Mouse (Mus musculus) monocyte, adult 2 months (primary cell): ENCODE measurements around the gene Hfe2.
"Not testable (repeated sequence)": the region's sequence is repeated elsewhere in the genome, so short reads cannot be mapped to it uniquely, and the experiment has no call there.

Experiments used
- DNase-seq, 2 experiments: peaks; one replicate each; pipeline ENCODE4 v3.0.0; 2022; ENCODE audit warnings: low spot score in 2 of 2, low read depth in 1 of 2

Hfe2 gene

DNA sequence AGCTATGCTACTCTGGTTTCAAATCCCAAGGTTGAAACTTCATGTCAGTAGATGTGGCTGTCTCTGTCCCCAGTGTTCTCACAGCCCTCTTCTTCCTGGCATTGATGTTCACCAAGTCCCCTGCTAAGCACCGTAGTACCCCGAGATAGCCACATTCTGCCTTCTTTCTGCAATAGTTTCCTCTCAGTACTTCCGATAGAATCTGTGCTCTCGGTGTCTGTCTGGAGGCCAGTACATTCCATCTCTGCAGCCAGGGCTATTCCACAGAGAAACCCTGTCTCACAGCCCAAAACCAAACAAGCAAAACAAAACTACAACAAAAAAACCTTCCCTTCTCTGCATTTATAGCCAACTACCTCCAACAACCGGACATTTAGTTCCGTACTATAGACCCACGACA is 28.8 kb upstream of the Hfe2 start:
- no peak for DNase-seq

DNA sequence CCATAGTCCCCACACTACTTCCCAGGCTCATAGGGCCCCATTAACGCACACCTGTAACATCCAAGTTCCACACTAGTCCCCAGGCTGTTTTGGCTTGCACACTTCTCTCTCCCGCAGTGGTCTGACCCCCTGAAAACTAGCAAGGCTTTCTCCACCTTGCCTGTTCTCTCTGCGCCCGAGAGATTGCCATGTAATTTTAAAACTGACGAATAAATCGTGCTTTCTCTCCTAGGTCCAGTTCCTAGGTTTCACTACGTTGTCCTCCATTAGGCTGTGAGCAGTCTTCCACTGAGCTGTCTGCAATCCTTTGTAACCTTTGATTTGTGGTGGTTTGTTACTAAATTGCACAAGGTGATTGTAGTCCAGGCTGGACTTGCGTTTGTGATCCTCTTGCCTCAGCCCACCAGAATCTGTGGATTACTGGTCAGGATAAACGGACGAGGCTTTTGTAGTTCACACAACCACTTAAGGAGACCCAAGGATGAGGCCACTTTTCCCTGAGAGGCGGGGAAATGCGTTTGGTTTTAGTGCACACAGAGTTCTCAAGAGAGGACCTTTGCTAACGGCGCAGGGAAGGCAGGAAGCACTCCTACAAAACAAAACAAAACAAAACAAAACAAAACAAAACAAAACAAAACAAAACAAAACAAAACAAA is 28.2 kb upstream of the Hfe2 start:
- DNase-seq, result not testable (repeated sequence)

GRCm38 (mm10) chr3:96497451-96498028 is 27.4 kb upstream of the Hfe2 start:
- peak; percentile 55 to 71 for DNase-seq

GRCm38 (mm10) chr3:96498476-96499245 is 26.3 kb upstream of the Hfe2 start:
- DNase-seq, result no peak

- DNase-seq, result peak; percentile 47 to 70
These were observed 25.3 kb upstream of the Hfe2 start for GRCm38 (mm10) chr3:96499481-96500288.

- DNase-seq, result peak; percentile 84 to 92
These were observed 24.7 kb upstream of the Hfe2 start for GRCm38 (mm10) chr3:96500289-96500621.

GRCm38 (mm10) chr3:96500691-96501265 is 24.2 kb upstream of the Hfe2 start:
- peak; percentile 55 to 77 for DNase-seq

DNA sequence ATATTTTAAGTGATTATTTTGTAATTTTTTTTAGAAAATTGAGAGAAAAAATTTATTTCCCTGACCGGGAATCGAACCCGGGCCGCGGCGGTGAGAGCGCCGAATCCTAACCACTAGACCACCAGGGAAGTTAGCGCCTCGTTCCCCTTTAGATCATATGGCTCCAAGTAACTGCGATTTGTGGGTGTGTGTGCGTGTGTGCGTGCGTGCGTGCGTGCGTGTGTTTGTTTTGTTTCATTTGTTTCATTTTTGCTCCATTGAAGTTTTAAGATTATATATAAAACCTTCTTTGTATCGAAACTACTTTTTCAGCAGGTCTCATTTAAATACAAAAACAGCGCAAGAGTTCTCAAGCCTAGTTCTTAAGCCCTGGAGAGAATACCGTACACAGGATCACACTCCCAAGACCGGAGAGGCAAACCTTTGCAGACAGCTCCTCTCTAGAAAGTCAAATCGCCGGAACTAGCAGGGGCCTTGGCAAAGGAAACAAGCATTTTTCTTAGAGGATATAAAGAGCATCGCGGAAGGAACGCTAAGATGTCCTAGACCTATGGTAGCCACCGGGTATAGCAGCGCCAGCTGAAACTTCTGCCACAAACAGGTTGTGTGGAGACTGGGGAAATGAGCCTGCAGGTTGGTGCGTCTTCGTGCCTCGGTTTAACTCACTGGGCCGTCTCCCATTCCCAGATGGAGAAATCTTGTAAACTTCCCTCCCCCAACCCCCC is 23.4 kb upstream of the Hfe2 start:
- peak; percentile 62 to 88 for DNase-seq

DNA sequence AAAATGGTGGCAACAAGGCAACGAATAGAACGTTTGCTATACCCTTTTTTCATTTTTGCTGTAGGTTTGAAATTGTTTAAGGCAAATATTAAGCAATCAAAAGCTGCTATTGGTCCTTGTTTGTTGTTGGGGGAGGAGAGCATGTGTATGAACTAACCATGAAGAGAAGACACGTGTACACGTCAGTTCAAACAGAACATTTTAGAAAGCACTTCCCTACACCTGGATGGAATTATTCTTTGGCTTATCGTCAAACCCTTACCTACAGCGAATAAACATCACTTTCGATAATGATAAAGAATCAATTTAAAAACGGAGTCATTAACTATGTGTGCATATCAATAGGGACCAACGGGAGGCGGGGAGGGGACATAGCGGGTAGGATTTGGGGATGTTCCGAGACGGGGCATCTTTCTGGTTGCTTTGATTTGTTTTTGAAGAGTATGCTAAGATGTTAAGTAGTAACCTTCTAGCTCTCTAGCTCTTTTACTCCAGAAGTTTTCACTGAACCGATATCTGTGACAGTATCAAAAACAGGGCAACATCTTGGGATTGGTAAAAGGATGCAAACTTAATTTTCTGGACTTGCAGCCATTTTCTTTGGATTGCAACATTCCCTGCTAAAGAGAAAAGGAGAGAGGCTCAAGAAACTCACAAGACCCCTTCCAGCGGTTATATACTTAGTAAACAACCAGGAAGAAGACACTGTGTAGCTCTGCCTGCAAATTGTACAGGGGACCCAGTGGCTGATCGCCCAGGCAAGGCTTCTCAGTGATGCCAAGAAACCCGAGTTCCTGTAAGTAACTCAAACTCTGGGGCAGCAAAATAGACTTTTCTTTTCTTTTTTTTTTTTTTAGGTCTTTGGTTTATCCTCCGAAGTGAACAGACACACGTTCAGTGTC is 22.5 kb upstream of the Hfe2 start:
- DNase-seq, result no peak

GRCm38 (mm10) chr3:96503083-96503450 is 21.9 kb upstream of the Hfe2 start:
- DNase-seq, result peak; percentile 50 to 59

DNA sequence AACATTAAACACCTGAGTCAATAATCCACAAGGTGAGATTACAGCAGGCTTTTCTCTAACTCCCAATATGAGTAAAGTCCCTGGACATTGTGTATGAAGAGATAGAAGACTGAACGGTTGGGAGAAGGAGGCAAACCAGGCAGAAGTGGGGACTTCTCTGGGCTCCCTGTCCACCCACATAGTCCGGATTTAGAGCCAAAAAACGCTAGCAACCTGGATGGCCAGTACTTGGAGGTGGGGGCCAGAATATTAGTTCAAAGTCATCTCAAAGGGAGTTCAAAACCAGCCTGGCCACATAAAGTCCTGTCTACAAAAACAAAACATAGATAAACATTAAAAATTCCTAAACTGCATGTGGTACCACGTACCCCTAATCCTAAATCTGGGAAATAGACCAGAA is 21.0 kb upstream of the Hfe2 start:
- no peak for DNase-seq

GRCm38 (mm10) chr3:96504931-96505330 is 20.0 kb upstream of the Hfe2 start:
- no peak for DNase-seq

- no peak for DNase-seq
These were observed 18.4 kb upstream of the Hfe2 start for GRCm38 (mm10) chr3:96506396-96507047.

- not testable (repeated sequence) for DNase-seq
These were observed 17.0 kb upstream of the Hfe2 start for GRCm38 (mm10) chr3:96507966-96508365.

GRCm38 (mm10) chr3:96520171-96520570 is 4.8 kb upstream of the Hfe2 start:
- DNase-seq, result no peak

- no peak for DNase-seq
These were observed 2.8 kb upstream of the Hfe2 start for GRCm38 (mm10) chr3:96522149-96522548.

DNA sequence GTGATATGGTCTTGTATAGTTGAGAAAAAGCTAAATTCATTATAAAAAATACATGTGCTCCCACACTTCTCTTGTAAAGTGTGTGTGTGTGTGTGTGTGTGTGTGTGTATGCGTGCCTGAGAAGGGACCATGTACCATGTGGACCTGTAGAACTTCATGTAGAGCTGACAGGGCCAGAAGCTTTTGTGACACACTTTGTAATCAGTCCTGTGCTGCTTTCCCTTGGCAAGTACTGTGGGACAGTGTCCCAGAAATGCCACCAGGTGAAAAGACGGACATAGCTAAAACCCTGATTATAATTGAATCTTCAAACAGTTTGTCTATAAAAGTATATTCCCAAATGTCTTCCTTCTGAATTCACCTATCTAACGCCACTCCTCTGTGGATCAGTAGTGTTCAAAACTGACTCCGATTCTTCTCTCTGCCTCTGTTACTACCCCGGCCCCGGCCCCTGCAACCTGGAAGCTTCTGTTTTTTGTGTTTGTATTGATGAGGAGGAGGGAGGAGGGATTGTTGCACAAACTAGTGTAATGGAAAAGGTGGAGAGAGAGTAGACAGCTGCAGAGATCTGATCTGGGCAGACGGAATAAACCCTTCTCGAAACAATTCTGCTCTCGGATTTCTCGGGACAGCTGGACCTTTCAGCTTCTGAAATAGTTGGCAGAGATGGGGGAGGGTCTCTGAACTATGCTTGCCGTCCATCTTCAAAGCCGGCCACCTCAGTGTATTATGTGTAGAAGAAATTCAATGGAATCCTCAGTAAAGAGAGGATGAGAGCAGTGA is 753 bp upstream of the Hfe2 start:
- DNase-seq, result no peak

- DNase-seq, result no peak
These were observed 1.2 kb downstream of the Hfe2 start for GRCm38 (mm10) chr3:96526013-96526762.
